Mouse (Mus musculus): ENCODE results near the gene Mapkap1. TPM values are rescaled to one million over a fixed set of nuclear protein-coding genes. Genes with fewer than 3 reads are reported as not detected.
"Not testable (repeated sequence)": the region's sequence is repeated elsewhere in the genome, so short reads cannot be mapped to it uniquely, and the experiment has no call there.

Mapkap1 gene
- total RNA-seq, 2 experiments from 2014 or later, result 61.2 to 64.2 TPM

GRCm38 (mm10) chr2:34374349-34374748, 32.2 kb upstream of the Mapkap1 start:
- intact Hi-C loops (cut with DNase I), result loop anchor here (5.0 to 10.0 kb wide), 2 partner anchors 127 to 400 kb away; no protein-coding TSS in a partner anchor
- no peak for TF ChIP-seq CTCF (IDR thresholded peaks at IDR 0.05)
- no peak overlapping the region for H3K27ac ChIP-seq
- no peak for DNase-seq (ENCODE audit: extremely low spot score in 1 of 2, low spot score in 2 of 2)
- H3K4me3 ChIP-seq, result no peak overlapping the region

DNA sequence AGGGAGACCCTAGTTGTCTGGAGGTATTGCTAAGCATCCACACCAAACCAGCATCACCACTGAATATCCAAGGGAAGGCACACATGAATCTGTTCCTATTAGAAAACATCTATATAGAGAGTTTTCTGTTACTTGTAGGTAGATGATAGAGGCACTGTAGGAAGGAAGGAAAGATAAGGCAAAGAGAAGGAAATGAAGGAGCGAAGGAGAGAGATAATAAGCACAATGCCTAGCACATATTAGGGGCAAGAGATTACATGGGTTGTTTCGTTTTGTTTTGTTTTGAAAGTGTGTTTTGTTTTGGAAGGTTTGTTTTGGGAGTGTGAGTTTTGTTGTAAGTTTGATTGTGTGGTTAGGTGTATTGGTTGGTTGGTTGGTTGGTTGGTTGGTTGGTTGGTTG, 27.6 kb upstream of the Mapkap1 start:
- intact Hi-C loops (cut with DNase I), result loop anchor here (10.0 kb wide), 1 partner anchor 404 kb away; no protein-coding TSS in a partner anchor
- no peak overlapping the region for H3K4me3 ChIP-seq
- DNase-seq (ENCODE audit: extremely low spot score in 1 of 2, low spot score in 2 of 2), result no peak
- H3K27ac ChIP-seq, result no peak overlapping the region
- no peak for TF ChIP-seq CTCF (IDR thresholded peaks at IDR 0.05)

DNA sequence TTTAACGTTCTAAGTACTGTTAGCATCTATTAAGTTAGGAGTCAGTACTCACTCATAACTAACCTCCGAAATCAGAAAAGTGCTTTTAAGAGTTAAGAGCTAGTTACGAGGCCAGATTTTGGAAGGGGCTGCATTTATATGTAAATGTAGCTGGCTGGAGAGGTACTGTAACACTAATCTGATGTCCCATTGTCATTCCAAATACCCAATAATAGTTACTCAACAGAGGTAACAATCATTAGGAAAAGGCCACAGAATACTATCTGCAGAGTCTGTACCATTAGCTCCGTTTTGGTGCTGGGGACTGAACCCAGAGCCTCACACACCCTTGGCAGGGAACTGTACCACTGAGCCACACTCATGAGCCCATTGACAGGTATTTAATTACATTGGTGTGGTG, 7.0 kb upstream of the Mapkap1 start:
- Histone ChIP-seq H3K4me3 (no peak overlapping the region), H3K27ac (no peak overlapping the region)
- TF ChIP-seq CTCF (IDR thresholded peaks at IDR 0.05), result no peak
- DNase-seq (ENCODE audit: extremely low spot score in 1 of 2, low spot score in 2 of 2), result no peak
- intact Hi-C loops (cut with DNase I), result no loop called here

DNA sequence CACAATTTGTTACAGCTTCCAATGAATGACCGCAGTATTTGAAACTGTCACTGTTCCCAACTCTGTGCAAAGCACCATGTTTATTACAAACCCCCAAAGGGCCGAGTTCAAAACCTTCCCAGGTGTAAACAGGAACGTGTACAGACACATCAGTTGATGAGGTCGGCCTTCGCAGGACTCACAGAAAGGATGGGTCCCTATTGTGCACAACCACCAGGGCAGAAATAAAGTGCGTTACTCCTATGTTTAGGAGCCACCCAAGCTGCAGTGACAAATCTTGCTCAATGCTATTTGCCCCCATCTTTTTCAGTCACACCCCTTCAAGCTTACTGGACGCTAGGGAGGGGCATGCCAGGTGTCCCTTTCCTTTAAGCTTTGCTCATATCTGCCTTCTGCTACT, 1.0 kb downstream of the Mapkap1 start:
- H3K27ac ChIP-seq, result no peak overlapping the region
- TF ChIP-seq CTCF (IDR thresholded peaks at IDR 0.05), result no peak
- intact Hi-C loops (cut with DNase I), result loop anchor here (2.0 kb wide), 1 partner anchor 35 kb away; the partner anchor contains the start of gene Pbx3
- peak overlapping the region; percentile 98 for H3K4me3 ChIP-seq
- DNase-seq (ENCODE audit: extremely low spot score in 1 of 2, low spot score in 2 of 2), result no peak

DNA sequence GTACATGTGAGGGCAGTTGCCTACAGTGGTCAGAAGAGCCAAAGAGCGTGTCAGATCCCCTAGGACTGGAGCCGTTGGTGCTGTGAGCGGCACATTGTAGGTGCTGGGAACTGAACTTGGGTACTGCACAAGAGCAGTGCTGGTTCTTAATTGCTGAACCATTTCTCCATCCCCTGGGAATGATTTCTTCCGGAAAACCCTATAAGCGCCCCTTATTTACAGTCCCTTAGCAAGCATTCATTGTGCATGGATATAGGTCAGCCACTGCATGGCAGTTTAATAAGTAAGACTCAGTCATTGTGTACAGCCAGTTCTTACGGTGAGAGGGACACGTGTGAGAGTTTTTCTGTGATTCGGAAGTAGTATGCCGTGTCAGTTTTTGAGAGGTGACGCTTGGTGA, 1.8 kb downstream of the Mapkap1 start:
- TF ChIP-seq CTCF (IDR thresholded peaks at IDR 0.05), result no peak
- no peak overlapping the region for H3K4me3 ChIP-seq
- intact Hi-C loops (cut with DNase I), result no loop called here

GRCm38 (mm10) chr2:34409741-34410340, 3.3 kb downstream of the Mapkap1 start:
- TF ChIP-seq CTCF (IDR thresholded peaks at IDR 0.05), result no peak
- intact Hi-C loops (cut with DNase I), result no loop called here
- DNase-seq (ENCODE audit: extremely low spot score in 1 of 2, low spot score in 2 of 2), result no peak
- Histone ChIP-seq H3K4me3 (no peak overlapping the region), H3K27ac (no peak overlapping the region)

More for the DNA sequence above, 1.8 kb downstream of the Mapkap1 start:
- no peak overlapping the region for H3K27ac ChIP-seq
- no peak for DNase-seq (ENCODE audit: extremely low spot score in 1 of 2, low spot score in 2 of 2)

GRCm38 (mm10) chr2:34420256-34420655, 13.7 kb downstream of the Mapkap1 start:
- no peak for DNase-seq (ENCODE audit: extremely low spot score in 1 of 2, low spot score in 2 of 2)
- intact Hi-C loops (cut with DNase I), result no loop called here
- Histone ChIP-seq H3K27ac (no peak overlapping the region), H3K4me3 (no peak overlapping the region)
- no peak for TF ChIP-seq CTCF (IDR thresholded peaks at IDR 0.05)

DNA sequence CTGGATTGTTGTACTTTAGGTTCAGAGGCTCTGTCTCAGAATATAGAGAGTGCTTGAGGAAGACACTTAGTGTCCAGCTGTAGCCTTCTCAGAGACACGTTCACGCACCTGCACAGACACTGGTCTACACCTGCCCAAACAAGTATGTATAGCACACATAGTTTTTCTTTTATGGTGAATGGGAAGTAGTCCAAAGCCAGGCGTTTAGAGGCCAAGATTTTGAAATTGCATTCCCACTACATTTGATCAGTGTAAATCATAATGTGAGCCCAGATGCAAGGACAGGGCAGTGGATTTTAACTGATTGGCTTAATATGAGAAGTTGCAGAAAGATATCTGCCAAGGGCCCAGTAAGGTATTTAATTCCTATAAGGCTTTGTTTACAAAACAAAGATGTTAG, 17.6 kb downstream of the Mapkap1 start:
- intact Hi-C loops (cut with DNase I), result no loop called here
- H3K27ac ChIP-seq, result no peak overlapping the region
- no peak for DNase-seq (ENCODE audit: extremely low spot score in 1 of 2, low spot score in 2 of 2)
- TF ChIP-seq CTCF (IDR thresholded peaks at IDR 0.05), result no peak
- H3K4me3 ChIP-seq, result no peak overlapping the region

GRCm38 (mm10) chr2:34425573-34426223, 19.1 kb downstream of the Mapkap1 start:
- H3K27ac ChIP-seq, result no peak overlapping the region
- intact Hi-C loops (cut with DNase I), result no loop called here
- no peak for TF ChIP-seq CTCF (IDR thresholded peaks at IDR 0.05)
- no peak for DNase-seq (ENCODE audit: extremely low spot score in 1 of 2, low spot score in 2 of 2)
- H3K4me3 ChIP-seq, result no peak overlapping the region

- no peak for DNase-seq (ENCODE audit: extremely low spot score in 1 of 2, low spot score in 2 of 2)
Observed at GRCm38 (mm10) chr2:34430663-34431062, 24.1 kb downstream of the Mapkap1 start.

GRCm38 (mm10) chr2:34431701-34432372, 25.3 kb downstream of the Mapkap1 start:
- no peak for TF ChIP-seq CTCF (IDR thresholded peaks at IDR 0.05)
- intact Hi-C loops (cut with DNase I), result no loop called here
- H3K4me3 ChIP-seq, result no peak overlapping the region
- DNase-seq (ENCODE audit: extremely low spot score in 1 of 2, low spot score in 2 of 2), result no peak
- no peak overlapping the region for H3K27ac ChIP-seq

More at GRCm38 (mm10) chr2:34430663-34431062, 24.1 kb downstream of the Mapkap1 start:
- no peak overlapping the region for H3K27ac ChIP-seq
- no peak for TF ChIP-seq CTCF (IDR thresholded peaks at IDR 0.05)
- no peak overlapping the region for H3K4me3 ChIP-seq
- intact Hi-C loops (cut with DNase I), result no loop called here

DNA sequence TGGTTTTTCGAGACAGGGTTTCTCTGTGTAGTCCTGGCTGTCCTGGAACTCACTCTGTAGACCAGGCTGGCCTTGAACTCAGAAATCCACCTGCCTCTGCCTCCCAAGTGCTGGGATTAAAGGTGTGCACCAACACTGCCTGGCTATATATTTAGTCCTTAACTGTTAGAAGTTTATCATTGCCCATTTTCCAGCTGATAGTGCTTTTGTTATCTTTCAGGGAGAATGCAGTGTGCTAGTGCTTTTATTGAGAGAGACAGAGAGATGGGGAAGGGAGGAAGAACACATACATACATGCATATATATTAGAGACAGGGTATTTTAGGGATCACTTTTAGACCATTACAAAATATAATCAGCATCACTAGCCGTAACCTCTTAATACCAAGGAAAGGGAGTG, 26.3 kb downstream of the Mapkap1 start:
- H3K27ac ChIP-seq; DNase-seq (ENCODE audit: extremely low spot score in 1 of 2, low spot score in 2 of 2); H3K4me3 ChIP-seq; intact Hi-C loops (cut with DNase I): not testable (repeated sequence)
